Mouse (Mus musculus) testis, postnatal 14 days (tissue): ENCODE results near the gene Mmgt2.

ENCODE experiments used
- DNase-seq: peaks from one replicate; pipeline ENCODE4 v3.0.0; 2021; ENCODE audit warnings: low spot score

Gene Mmgt2

DNA sequence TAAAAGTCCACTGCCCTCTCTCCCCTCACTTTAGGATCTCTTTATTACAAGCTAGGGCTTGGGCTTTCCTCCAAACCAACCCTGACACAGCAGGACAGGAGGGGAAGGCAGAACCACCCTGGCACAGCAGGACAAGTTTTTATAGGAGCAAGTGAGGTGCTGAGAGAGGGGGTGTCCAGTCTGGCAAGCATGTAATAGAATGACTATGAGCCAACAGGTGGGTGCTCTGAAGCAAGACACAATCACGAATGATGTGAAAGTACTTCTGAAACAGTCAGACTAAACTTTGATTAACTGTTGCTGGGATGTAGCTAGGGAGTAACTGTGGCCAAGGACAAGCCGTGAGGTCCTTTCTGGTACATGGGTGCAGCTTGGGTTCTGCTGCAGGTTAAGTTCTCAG, 57.7 kb downstream of the Mmgt2 start:
- no peak for DNase-seq

DNA sequence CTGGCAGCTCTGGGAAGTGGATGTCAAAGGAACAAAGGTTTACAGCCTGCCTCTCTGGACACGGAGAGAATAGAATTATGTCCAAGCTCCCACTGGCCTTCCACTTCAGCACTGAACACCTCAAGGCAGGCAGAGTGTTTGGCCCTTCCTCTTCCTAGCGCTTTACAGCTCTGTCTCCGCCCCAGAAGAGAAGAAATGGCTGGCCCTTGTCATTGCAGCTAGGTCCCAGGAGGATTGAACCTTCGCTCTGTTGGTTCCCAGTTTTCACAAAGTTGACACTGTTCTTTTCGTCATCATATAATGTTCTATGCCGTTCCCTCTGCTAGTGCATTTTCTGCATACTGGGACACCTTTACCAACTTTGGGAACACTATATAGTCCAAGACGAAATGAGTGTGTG, 59.8 kb downstream of the Mmgt2 start:
- no peak for DNase-seq

GRCm38 (mm10) chr11:62710657-62711056, 62.2 kb downstream of the Mmgt2 start:
- no peak for DNase-seq
